17 mouse cellular contexts compared by ENCODE assay signal in genomic region chr15:85683716-85684115, GRCm38 (mm10). TPM values are rescaled to one million over a fixed set of nuclear protein-coding genes. Genes with fewer than 3 reads are reported as not detected.
DNase-seq lines count a peak whose midpoint lies in the region; ATAC-seq and TF ChIP-seq lines count a peak whose summit lies in the region.
"Had no signal": no experiment of that assay in that cellular context is flagged by ENCODE, and none has a peak within 500 bp of the region (broad histone marks: within the 10 kb centered on the region; RNA-seq: fewer than 3 reads in every experiment).

No protein-coding gene starts in this region.

- no peaks in the 10 kb centered on the region for H3K9me3 ChIP-seq in forebrain, postnatal 0 days (ENCODE audit: low read length)
- no peaks in the 10 kb centered on the region for H3K9me3 ChIP-seq in forebrain, embryonic 10.5 days
- H3K9me3 ChIP-seq in E14TG2a.4 (ENCODE audit: low read length), result no peaks in the 10 kb centered on the region
- H3K9me3 ChIP-seq in neural tube, embryonic 14.5 days (ENCODE audit: control insufficient read depth, low read length), result no peaks in the 10 kb centered on the region
- H3K9me3 ChIP-seq: heart, embryonic 10.5 days; liver, embryonic 13.5 days; midbrain, embryonic 12.5 days had no signal

- no peak for ATAC-seq in forebrain, postnatal 0 days
- ATAC-seq in neural tube, embryonic 14.5 days (ENCODE audit: low read depth), result no peak
- ATAC-seq: forebrain, embryonic 16.5 days; intestine, embryonic 16.5 days had no signal

- H3K9ac ChIP-seq in forebrain, postnatal 0 days, result no peak overlapping the region
- H3K9ac ChIP-seq in neural tube, embryonic 14.5 days (replicated peaks; ENCODE audit: low read depth, low read length), result 0 out of 2 replicates have a peak overlapping the region, but pooled peaks have one; percentile 7
- H3K9ac ChIP-seq: liver, embryonic 13.5 days; midbrain, embryonic 12.5 days had no signal

- WGBS in forebrain, postnatal 0 days, result 83% methylated on average over 4 of the region's 4 CpGs
- 94% methylated on average over 4 of the region's 4 CpGs for WGBS in forebrain, embryonic 10.5 days
- 91% methylated on average over 4 of the region's 4 CpGs for WGBS in neural tube, embryonic 14.5 days

- no peak for DNase-seq in forebrain, postnatal 0 days
- no peak for DNase-seq in forebrain, embryonic 10.5 days (ENCODE audit: extremely low spot score, low spot score)
- DNase-seq in left cerebral cortex, adult 2 months (ENCODE audit: extremely low spot score in 1 of 2, low spot score in 2 of 2), result no peak
- DNase-seq in left cerebral cortex, postnatal 14 days (ENCODE audit: low spot score in 2 of 2), result no peak
- no peak for DNase-seq in embryo, embryonic 11 days
- no peak for DNase-seq in urinary bladder, postnatal 25 days (ENCODE audit: low spot score)
- DNase-seq: cerebellum, adult 18-20 months; liver, embryonic 13.5 days; right cerebral cortex, postnatal 4 days; thymus, postnatal 25 days had no signal

- H3K27me3 ChIP-seq in forebrain, postnatal 0 days (ENCODE audit: insufficient read depth, low read length), result no peaks in the 10 kb centered on the region
- H3K27me3 ChIP-seq in forebrain, embryonic 10.5 days (ENCODE audit: poor library complexity, severe bottlenecking), result peaks cover 95% of the 10 kb centered on the region
- peaks cover 23% of the 10 kb centered on the region for H3K27me3 ChIP-seq in E14TG2a.4 (ENCODE audit: insufficient read depth, low read length)
- H3K27me3 ChIP-seq in neural tube, embryonic 14.5 days (ENCODE audit: control insufficient read depth, insufficient read depth, low read length), result no peaks in the 10 kb centered on the region

- H3K4me1 ChIP-seq in forebrain, postnatal 0 days (ENCODE audit: insufficient read depth), result peaks cover 18% of the 10 kb centered on the region
- peaks cover 10% of the 10 kb centered on the region for H3K4me1 ChIP-seq in forebrain, embryonic 10.5 days
- peaks cover 46% of the 10 kb centered on the region for H3K4me1 ChIP-seq in E14TG2a.4 (replicated peaks; ENCODE audit: low read depth, low read length)
- peaks cover 62% of the 10 kb centered on the region for H3K4me1 ChIP-seq in neural tube, embryonic 14.5 days (ENCODE audit: control insufficient read depth, insufficient read depth, low read length)
- H3K4me1 ChIP-seq: liver, embryonic 13.5 days had no signal

- intact Hi-C loops in left cerebral cortex, adult 2 months (cut with DNase I), result no loop called here
- intact Hi-C loops in left cerebral cortex, postnatal 14 days (cut with DNase I), result no loop called here

- peak overlapping the region; percentile 27; the same call in 1 of the 2 replicates for H3K4me2 ChIP-seq in forebrain, postnatal 0 days (ENCODE audit: low read depth)
- H3K4me2 ChIP-seq in neural tube, embryonic 14.5 days (ENCODE audit: low read depth, low read length), result no peak overlapping the region
- H3K4me2 ChIP-seq: liver, embryonic 13.5 days; midbrain, embryonic 12.5 days had no signal

- H3K4me3 ChIP-seq in forebrain, postnatal 0 days (ENCODE audit: low read depth, low read length), result no peak overlapping the region
- H3K4me3 ChIP-seq in forebrain, embryonic 10.5 days, result no peak overlapping the region
- peak overlapping the region; percentile 15; the same call in 1 of the 2 replicates for H3K4me3 ChIP-seq in left cerebral cortex, adult 2 months
- H3K4me3 ChIP-seq in E14TG2a.4 (replicated peaks; ENCODE audit: low read length), result peak overlapping the region; percentile 29; the same call in 1 of the 2 replicates
- H3K4me3 ChIP-seq in neural tube, embryonic 14.5 days (ENCODE audit: low read depth, low read length), result no peak overlapping the region
- H3K4me3 ChIP-seq: erythroblast, embryonic 14.5 days; heart, embryonic 10.5 days; liver, embryonic 13.5 days; midbrain, embryonic 12.5 days had no signal

- TF ChIP-seq CTCF in forebrain, postnatal 0 days (IDR thresholded peaks at IDR 0.05; ENCODE audit: low read depth), result no peak
- TF ChIP-seq CTCF in left cerebral cortex, adult 2 months (IDR thresholded peaks at IDR 0.05), result no peak
- no peak for TF ChIP-seq CTCF in E14TG2a.4 (conservative IDR thresholded peaks at IDR 0.05; ENCODE audit: low read length)

- H3K36me3 ChIP-seq in forebrain, postnatal 0 days (ENCODE audit: insufficient read depth), result peaks cover 45% of the 10 kb centered on the region
- H3K36me3 ChIP-seq in forebrain, embryonic 10.5 days (replicated peaks), result no peaks in the 10 kb centered on the region
- no peaks in the 10 kb centered on the region for H3K36me3 ChIP-seq in E14TG2a.4 (ENCODE audit: insufficient read depth, low read length)
- H3K36me3 ChIP-seq in neural tube, embryonic 14.5 days (ENCODE audit: control insufficient read depth, insufficient read depth, low read length), result peaks cover 28% of the 10 kb centered on the region
- H3K36me3 ChIP-seq: heart, embryonic 10.5 days; liver, embryonic 13.5 days had no signal

- peak overlapping the region; percentile 45; the same call in 1 of the 2 replicates for H3K27ac ChIP-seq in forebrain, postnatal 0 days (ENCODE audit: low read depth, low read length)
- no peak overlapping the region for H3K27ac ChIP-seq in forebrain, embryonic 10.5 days
- H3K27ac ChIP-seq in left cerebral cortex, adult 2 months, result peak overlapping the region; percentile 69
- H3K27ac ChIP-seq in neural tube, embryonic 14.5 days (ENCODE audit: low read depth, low read length), result peak overlapping the region; percentile 52
- H3K27ac ChIP-seq: heart, embryonic 10.5 days; liver, embryonic 13.5 days; midbrain, embryonic 12.5 days had no signal

RNA-seq across cellular contexts. Expression of gene Ppara, which starts 51.1 kb away (rescaled TPM):
- total RNA-seq in forebrain, postnatal 0 days (2014; rRNA removed), result 0.92 and 1.7 TPM in 2 replicates
- polyA plus RNA-seq in forebrain, postnatal 0 days (2015; fragmentation: Nextera tagmentation; extraction: Ambion mirVana), result 1.9 and 2.0 TPM in 2 replicates
- 0.11 and 0.20 TPM in 2 replicates for polyA plus RNA-seq in forebrain, embryonic 10.5 days (2016; fragmentation: Nextera tagmentation; extraction: Ambion mirVana)
- 1 to 10 TPM; 3.6 TPM for total RNA-seq in left cerebral cortex, adult 2 months (2021)
- total RNA-seq in left cerebral cortex, postnatal 14 days (2021), result 1 to 10 TPM; 3.7 to 4.6 TPM
- polyA plus RNA-seq in neural tube, embryonic 14.5 days (2014; fragmentation: Nextera tagmentation; extraction: Ambion mirVana), result 0.75 and 1.3 TPM in 2 replicates
- polyA plus RNA-seq: erythroblast, embryonic 14.5 days had no signal

Comparison
In these comparisons a context has a peak if more than half of its experiments do, and no peak if none do; other contexts are left out.
1. H3K4me3 ChIP-seq: peak in left cerebral cortex, adult 2 months (single experiment) and E14TG2a.4 (single experiment); none in forebrain, postnatal 0 days (single experiment), forebrain, embryonic 10.5 days (single experiment) and neural tube, embryonic 14.5 days (single experiment).